Mouse (Mus musculus) neural tube, embryonic 11.5 days (tissue): ENCODE measurements around the gene Nfib. TPM values are rescaled to one million over a fixed set of nuclear protein-coding genes. Genes with fewer than 3 reads are reported as not detected.

ENCODE experiments used
- ATAC-seq: fragments of 200-750 bp; cut with Nextera tagmentation; 2 replicates; pipeline ENCODE4 v1.8.0; 2017; ENCODE audit warnings: moderate number of reproducible peaks, mild to moderate bottlenecking, moderate TSS enrichment, moderate library complexity; ENCODE audit not compliant: insufficient read depth, low FRiP score, low TSS enrichment
- DNase-seq: peaks from one replicate; pipeline ENCODE4 v3.0.0-alpha.2; 2015; ENCODE audit warnings: low spot score
- H3K27ac ChIP-seq: fragments of 300-500 bp; sonication (generic); 2 replicates; pipeline ENCODE4 v1.5.1; 2014; ENCODE audit warnings: low read depth, mild to moderate bottlenecking, low read length
- H3K27me3 ChIP-seq: fragments of 300-500 bp; sonication (generic); 2 replicates; pipeline ENCODE4 v1.6.1; 2014; ENCODE audit warnings: mild to moderate bottlenecking, low read length, mixed read lengths; ENCODE audit not compliant: control insufficient read depth, insufficient read depth
- H3K36me3 ChIP-seq: fragments of 300-500 bp; sonication (generic); 2 replicates; pipeline ENCODE4 v1.6.1; 2014; ENCODE audit warnings: mild to moderate bottlenecking, low read length, moderate library complexity, mixed read lengths; ENCODE audit not compliant: control insufficient read depth, insufficient read depth
- H3K4me1 ChIP-seq: fragments of 300-500 bp; sonication (generic); 2 replicates; pipeline ENCODE4 v1.6.1; 2014; ENCODE audit warnings: low read length, mixed read lengths; ENCODE audit not compliant: control insufficient read depth, insufficient read depth
- H3K4me2 ChIP-seq: fragments of 300-500 bp; sonication (generic); 2 replicates; pipeline ENCODE4 v1.6.1; 2014; ENCODE audit warnings: low read depth, mild to moderate bottlenecking, moderate library complexity
- H3K4me3 ChIP-seq: fragments of 300-500 bp; sonication (generic); 2 replicates; pipeline ENCODE4 v1.5.1; 2014; ENCODE audit warnings: low read depth, low read length
- H3K9ac ChIP-seq: fragments of 300-500 bp; sonication (generic); 2 replicates; pipeline ENCODE4 v1.6.1; 2014; ENCODE audit warnings: mild to moderate bottlenecking, low read length
- H3K9me3 ChIP-seq: fragments of 300-500 bp; sonication (generic); 2 replicates; pipeline ENCODE4 v1.6.1; 2016; ENCODE audit warnings: low read length; ENCODE audit not compliant: control insufficient read depth
- WGBS: fragments of 180-500 bp; shearing (Covaris S2); extraction: QIAGEN DNeasy Blood & Tissue Kit; methylation state at CpG from one replicate; pipeline ENCODE4 v1.1.7; 2014; 5-methylcytosine and 5-hydroxymethylcytosine counted together
- polyA plus RNA-seq: library from polyadenylated mRNA; unstranded; fragments of >200 nt; fragmentation: Nextera tagmentation; extraction: Ambion mirVana; gene quantifications from 2 replicates; pipeline ENCODE4 v1.2.1, GENCODE M21; 2014

Gene Nfib
- polyA plus RNA-seq, 1 experiment from 2014 or later: 29.1 TPM

GRCm38 (mm10) chr4:82438631-82439030, 266.9 kb downstream of the Nfib start:
- H3K9me3 ChIP-seq: no peaks in the 10 kb centered on the region
- H3K4me1 ChIP-seq: 0 out of 2 replicates have a peak, but pooled peaks cover 3% of the 10 kb centered on the region
- H3K4me2 ChIP-seq: no peak overlapping the region
- H3K27me3 ChIP-seq: no peaks in the 10 kb centered on the region
- no peak overlapping the region for H3K4me3 ChIP-seq
- H3K9ac ChIP-seq: no peak overlapping the region
- no peak overlapping the region for H3K27ac ChIP-seq
- no peak for ATAC-seq
- H3K36me3 ChIP-seq: no peaks in the 10 kb centered on the region
- DNase-seq: no peak
- WGBS: 95% methylated on average over 5 of the region's 5 CpGs

GRCm38 (mm10) chr4:82437533-82438318, 267.8 kb downstream of the Nfib start:
- H3K4me2 ChIP-seq: no peak overlapping the region
- no peak for DNase-seq

GRCm38 (mm10) chr4:82436656-82437055, 268.9 kb downstream of the Nfib start:
- no peak overlapping the region for H3K4me2 ChIP-seq
- WGBS: 83% methylated on average over 2 of the region's 2 CpGs
- no peak for DNase-seq
- no peaks in the 10 kb centered on the region for H3K36me3 ChIP-seq
- H3K9ac ChIP-seq: no peak overlapping the region
- no peaks in the 10 kb centered on the region for H3K4me1 ChIP-seq
- H3K4me3 ChIP-seq: no peak overlapping the region
- no peaks in the 10 kb centered on the region for H3K27me3 ChIP-seq
- ATAC-seq: no peak
- no peaks in the 10 kb centered on the region for H3K9me3 ChIP-seq
- H3K27ac ChIP-seq: no peak overlapping the region

More at GRCm38 (mm10) chr4:82437533-82438318, 267.8 kb downstream of the Nfib start:
- no peaks in the 10 kb centered on the region for H3K9me3 ChIP-seq
- no peaks in the 10 kb centered on the region for H3K36me3 ChIP-seq
- no peak overlapping the region for H3K4me3 ChIP-seq
- no peaks in the 10 kb centered on the region for H3K4me1 ChIP-seq
- 91% methylated on average over 12 of the region's 12 CpGs for WGBS
- ATAC-seq: no peak
- H3K9ac ChIP-seq: no peak overlapping the region
- no peak overlapping the region for H3K27ac ChIP-seq
- H3K27me3 ChIP-seq: no peaks in the 10 kb centered on the region

GRCm38 (mm10) chr4:82435716-82436115, 269.8 kb downstream of the Nfib start:
- 42% methylated on average over 5 of the region's 5 CpGs for WGBS
- no peaks in the 10 kb centered on the region for H3K9me3 ChIP-seq
- H3K27ac ChIP-seq: no peak overlapping the region
- no peak overlapping the region for H3K4me2 ChIP-seq
- no peaks in the 10 kb centered on the region for H3K27me3 ChIP-seq
- H3K4me3 ChIP-seq: no peak overlapping the region
- H3K36me3 ChIP-seq: no peaks in the 10 kb centered on the region
- H3K4me1 ChIP-seq: no peaks in the 10 kb centered on the region
- DNase-seq (no peak), ATAC-seq (no peak)
- H3K9ac ChIP-seq: no peak overlapping the region

GRCm38 (mm10) chr4:82433926-82434705, 271.4 kb downstream of the Nfib start:
- Histone ChIP-seq H3K27me3 (no peaks in the 10 kb centered on the region), H3K4me3 (no peak overlapping the region), H3K4me2 (no peak overlapping the region), H3K4me1 (no peaks in the 10 kb centered on the region), H3K9me3 (no peaks in the 10 kb centered on the region), H3K27ac (no peak overlapping the region), H3K36me3 (no peaks in the 10 kb centered on the region), H3K9ac (no peak overlapping the region)
- ATAC-seq (no peak), DNase-seq (no peak)
- 88% methylated on average over 13 of the region's 13 CpGs for WGBS

- no peaks in the 10 kb centered on the region for H3K36me3 ChIP-seq
- no peaks in the 10 kb centered on the region for H3K4me1 ChIP-seq
- no peaks in the 10 kb centered on the region for H3K27me3 ChIP-seq
- no peak overlapping the region for H3K4me2 ChIP-seq
- WGBS: 92% methylated on average over 8 of the region's 8 CpGs
- H3K27ac ChIP-seq: no peak overlapping the region
- H3K4me3 ChIP-seq: no peak overlapping the region
- no peak for DNase-seq
- H3K9ac ChIP-seq: no peak overlapping the region
- ATAC-seq: no peak
- no peaks in the 10 kb centered on the region for H3K9me3 ChIP-seq
Measured at GRCm38 (mm10) chr4:82431831-82432230, 273.7 kb downstream of the Nfib start.

GRCm38 (mm10) chr4:82430802-82431201, 274.7 kb downstream of the Nfib start:
- no peaks in the 10 kb centered on the region for H3K9me3 ChIP-seq
- H3K27ac ChIP-seq: no peak overlapping the region
- H3K4me1 ChIP-seq: no peaks in the 10 kb centered on the region
- ATAC-seq: no peak
- DNase-seq: no peak
- no peaks in the 10 kb centered on the region for H3K36me3 ChIP-seq
- no peak overlapping the region for H3K9ac ChIP-seq
- no peak overlapping the region for H3K4me2 ChIP-seq
- no peaks in the 10 kb centered on the region for H3K27me3 ChIP-seq
- no peak overlapping the region for H3K4me3 ChIP-seq
- 74% methylated on average over 3 of the region's 3 CpGs for WGBS

- Histone ChIP-seq H3K4me3 (no peak overlapping the region), H3K27ac (no peak overlapping the region), H3K9ac (no peak overlapping the region), H3K27me3 (no peaks in the 10 kb centered on the region), H3K36me3 (no peaks in the 10 kb centered on the region), H3K4me1 (no peaks in the 10 kb centered on the region), H3K4me2 (no peak overlapping the region), H3K9me3 (no peaks in the 10 kb centered on the region)
- 88% methylated on average over 4 of the region's 4 CpGs for WGBS
- DNase-seq: no peak
- no peak for ATAC-seq
Measured at GRCm38 (mm10) chr4:82426224-82426623, 279.3 kb downstream of the Nfib start.

- Histone ChIP-seq H3K4me3 (no peak overlapping the region), H3K9me3 (no peaks in the 10 kb centered on the region), H3K36me3 (no peaks in the 10 kb centered on the region), H3K27me3 (no peaks in the 10 kb centered on the region), H3K4me2 (no peak overlapping the region), H3K27ac (no peak overlapping the region), H3K4me1 (no peaks in the 10 kb centered on the region), H3K9ac (no peak overlapping the region)
- ATAC-seq (no peak), DNase-seq (no peak)
- 74% methylated on average over 4 of the region's 4 CpGs for WGBS
Measured at GRCm38 (mm10) chr4:82418241-82418640, 287.3 kb downstream of the Nfib start.
